Mouse (Mus musculus) lung, postnatal 14 days (tissue): ENCODE results near the gene Slc26a6.

Experiments used
- DNase-seq: peaks from one replicate; pipeline ENCODE4 v3.0.0; 2021

Gene Slc26a6

DNA sequence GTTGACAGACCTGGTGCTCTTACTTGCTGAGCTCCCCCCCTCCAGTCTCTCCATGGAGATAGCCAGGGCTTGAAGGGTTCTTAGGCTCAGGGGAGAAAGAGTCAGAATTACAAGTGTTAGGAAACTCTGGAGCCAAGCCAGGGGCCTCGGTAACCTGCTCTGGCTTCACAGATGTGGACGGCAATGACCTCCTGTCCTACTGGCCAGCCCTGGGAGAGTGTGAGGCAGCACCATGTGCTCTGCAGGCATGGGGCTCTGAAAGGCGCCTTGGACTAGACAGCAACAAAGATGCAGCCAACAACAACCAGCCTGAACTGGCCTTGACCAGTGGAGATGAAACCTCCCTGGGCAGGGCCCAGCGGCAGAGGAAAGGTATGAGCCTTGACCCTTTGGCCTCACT, 5.7 kb upstream of the Slc26a6 start:
- peak; percentile 44 for DNase-seq

- DNase-seq = no peak
Observed at GRCm38 (mm10) chr9:108848419-108848818, 4.7 kb upstream of the Slc26a6 start.

DNA sequence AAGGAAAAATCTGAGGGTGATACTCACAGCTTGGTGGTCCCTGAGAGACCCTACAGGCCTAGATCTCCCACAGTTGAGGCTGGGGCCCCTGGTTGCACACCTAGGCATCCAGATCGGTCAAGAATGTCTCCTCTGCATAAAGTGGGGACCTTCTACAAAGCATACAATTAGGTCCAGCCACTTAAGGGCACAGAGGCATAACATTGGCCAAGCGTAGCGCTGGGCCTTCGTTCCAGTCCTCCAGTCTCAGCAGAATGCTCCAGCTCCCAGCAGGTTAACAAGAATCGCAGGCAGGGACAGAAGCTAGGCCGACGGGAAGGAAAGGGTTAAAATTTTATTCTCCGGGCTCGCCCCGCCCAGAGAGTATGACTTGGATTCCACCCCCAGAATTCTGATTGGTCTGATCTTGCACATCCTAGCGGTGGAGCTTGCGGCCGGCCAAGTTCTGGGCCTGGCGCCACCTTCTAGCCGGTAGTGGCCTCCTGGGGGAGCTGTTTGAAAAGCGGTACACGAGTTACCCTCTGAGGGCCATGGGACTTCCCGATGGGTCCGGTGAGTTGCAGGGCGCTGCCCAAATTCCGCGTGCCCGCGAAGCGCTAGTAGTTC, 655 bp downstream of the Slc26a6 start:
- DNase-seq = peak; percentile 91

DNA sequence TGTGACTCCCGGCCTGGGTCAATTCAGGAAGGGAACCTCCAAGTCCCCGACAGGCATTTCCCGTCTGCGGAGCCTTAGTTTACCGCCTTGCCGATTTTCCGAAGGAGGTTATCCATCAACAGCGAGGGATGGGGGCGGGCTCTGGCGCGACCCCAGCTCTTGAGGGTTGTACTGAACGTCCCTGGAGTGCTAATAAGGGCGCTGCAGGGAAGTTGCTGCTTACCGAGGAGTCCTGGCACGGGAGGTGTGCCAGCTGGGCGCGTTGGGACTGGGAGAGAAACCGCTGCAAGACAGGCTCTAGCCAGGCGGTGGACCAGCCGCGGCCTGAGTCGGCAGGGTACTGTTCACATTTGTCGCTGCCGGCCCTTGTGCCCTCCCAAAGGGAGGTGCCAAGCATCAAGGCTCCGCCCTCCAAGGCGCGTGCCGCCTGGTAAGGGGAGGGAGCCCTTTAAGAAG, 1.2 kb downstream of the Slc26a6 start:
- peak; percentile 88 for DNase-seq

DNA sequence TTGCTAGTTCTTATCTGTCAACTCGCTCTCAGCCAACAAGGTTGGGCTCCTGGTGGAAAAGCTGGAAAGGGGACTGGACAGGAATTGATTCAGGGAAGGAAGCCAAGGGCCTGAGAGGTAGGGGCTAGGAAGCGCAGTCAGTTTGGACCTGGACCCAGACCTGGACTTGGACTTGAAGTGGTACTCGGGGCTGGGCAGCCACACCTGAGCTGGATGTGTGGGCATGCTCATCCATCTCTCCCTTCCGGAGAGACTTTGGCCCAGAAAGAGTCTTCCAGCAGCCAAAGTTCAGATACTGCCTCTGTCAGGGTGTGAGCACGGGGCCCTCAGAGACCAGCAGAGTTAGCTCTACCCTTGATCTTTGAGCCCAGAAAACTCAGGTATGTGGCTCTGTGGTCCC, 2.3 kb downstream of the Slc26a6 start:
- DNase-seq = no peak

DNA sequence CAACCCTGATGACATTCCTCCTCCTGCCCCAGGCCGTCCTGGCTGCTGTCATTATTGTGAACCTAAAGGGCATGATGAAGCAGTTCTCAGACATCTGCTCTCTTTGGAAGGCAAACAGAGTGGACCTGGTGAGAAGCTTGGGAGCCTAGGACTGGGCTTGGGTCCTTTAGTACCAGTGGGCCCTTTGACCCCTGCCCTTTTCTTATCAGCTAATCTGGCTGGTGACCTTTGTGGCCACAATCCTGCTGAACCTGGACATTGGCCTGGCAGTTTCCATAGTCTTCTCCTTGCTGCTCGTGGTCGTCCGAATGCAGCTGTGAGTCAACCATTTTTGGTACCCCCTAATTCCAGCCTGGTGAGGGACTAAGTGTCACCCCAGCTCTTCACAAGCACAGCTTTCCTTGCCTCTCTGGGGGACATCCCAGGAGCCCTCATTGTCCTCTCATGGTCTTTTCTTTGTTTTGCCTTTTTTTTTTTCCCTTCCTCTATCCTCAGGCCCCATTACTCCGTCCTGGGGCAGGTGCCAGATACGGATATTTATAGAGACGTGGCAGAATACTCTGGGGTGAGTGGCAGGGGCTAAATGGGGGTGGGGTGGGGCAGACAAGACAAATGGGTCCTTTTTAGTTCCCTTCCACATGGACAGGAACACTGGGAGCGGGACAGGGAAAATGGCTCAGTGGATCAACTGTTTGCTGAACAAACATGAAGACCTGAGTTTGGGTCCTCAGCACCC, 5.9 kb downstream of the Slc26a6 start:
- no peak for DNase-seq

GRCm38 (mm10) chr9:108912308-108912707, 59.2 kb downstream of the Slc26a6 start:
- DNase-seq = no peak

- no peak for DNase-seq
Observed at GRCm38 (mm10) chr9:108913161-108913560, 60.1 kb downstream of the Slc26a6 start.

DNA sequence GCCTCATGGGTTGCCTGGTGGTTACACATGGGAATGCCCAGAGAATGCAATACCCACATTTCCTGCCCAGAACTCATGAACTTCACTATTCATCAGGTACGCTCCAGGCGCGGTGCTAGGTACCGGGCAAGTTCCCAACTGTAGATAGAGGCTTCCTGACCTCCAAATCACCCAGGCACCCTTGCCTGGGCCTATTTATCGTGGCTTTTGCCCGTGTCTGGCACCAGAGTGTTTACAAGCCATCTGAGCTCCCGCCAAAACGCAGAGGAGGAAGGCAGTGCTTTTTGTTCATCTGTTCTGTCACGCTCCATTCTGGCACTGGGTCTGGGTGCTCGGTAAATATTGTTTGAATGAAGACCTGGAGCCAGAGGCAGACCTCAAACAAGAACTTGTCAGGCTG, 60.5 kb downstream of the Slc26a6 start:
- DNase-seq = no peak

DNA sequence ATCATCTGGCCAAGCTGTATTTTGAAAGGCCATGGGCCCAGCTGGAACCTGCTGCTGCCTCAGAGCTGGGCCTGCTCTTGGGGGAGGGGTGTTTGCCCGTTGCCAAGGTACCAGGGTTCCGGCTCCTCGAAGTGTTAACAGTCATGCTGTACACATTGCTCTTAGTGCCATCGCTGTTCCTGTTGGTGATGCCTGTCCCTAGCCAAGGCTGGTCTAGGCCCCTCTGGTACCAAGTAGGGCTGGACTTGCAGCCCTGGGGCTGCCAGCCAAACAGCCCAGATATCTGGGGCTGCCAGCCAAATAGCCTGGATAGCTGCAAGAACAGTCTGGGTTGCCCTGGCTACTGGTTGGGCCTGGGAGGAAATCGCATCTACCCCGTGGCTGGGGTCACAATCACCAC, 61.4 kb downstream of the Slc26a6 start, which contains the start of gene Tmem89:
Tmem89 (plus strand) TSS at position 129 of the 400 bp plus-strand sequence.
- no peak for DNase-seq

GRCm38 (mm10) chr9:108925897-108926296, 72.8 kb downstream of the Slc26a6 start:
- DNase-seq = no peak

DNA sequence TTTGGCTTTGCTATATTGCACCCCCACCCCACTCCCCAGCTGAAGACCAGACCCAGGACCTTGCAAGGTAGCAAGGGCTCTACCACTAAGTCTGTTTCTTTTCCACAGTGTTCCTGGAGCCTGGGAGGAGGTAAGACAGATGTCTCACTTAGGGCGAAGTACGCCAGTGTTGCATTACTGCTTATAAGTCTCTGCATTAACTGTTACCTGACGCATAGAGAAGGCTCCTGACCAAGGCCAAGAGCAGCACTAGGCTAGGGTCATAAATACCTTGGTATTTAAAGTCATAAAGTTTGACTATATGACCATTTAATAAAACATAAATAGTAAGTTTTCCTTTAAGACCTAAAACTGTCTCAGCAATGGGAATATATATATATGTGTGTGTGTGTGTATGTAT, 75.3 kb downstream of the Slc26a6 start:
- no peak for DNase-seq

DNA sequence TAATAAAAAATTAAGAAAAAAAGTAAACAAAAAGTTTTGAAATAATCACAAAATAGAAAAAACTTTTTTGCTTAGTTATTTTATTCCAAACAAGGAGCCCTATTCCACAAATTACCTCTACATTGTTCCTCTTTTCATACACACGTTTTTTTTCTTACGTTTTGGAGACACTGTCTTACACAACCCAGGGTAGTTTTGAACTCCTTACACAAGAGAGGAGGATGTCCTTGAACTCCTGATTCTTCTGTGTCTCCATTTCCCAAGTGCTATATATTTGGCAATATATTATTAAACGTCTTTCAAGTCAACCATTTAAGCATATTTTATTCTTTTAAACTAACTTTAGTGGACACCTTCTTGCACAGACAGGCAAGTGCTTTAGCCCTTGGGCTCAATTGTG, 82.9 kb downstream of the Slc26a6 start:
- no peak for DNase-seq

- peak; percentile 97 for DNase-seq
Observed at GRCm38 (mm10) chr9:108936418-108937364, 83.6 kb downstream of the Slc26a6 start, which contains the start of gene Uqcrc1. Uqcrc1 (plus strand) TSS chr9:108936633.

GRCm38 (mm10) chr9:108945111-108945510, 92.0 kb downstream of the Slc26a6 start:
- no peak for DNase-seq

- DNase-seq = no peak
Observed at GRCm38 (mm10) chr9:108945608-108946007, 92.5 kb downstream of the Slc26a6 start.

GRCm38 (mm10) chr9:108949231-108949966, 96.3 kb downstream of the Slc26a6 start:
- DNase-seq = peak; percentile 25

GRCm38 (mm10) chr9:108949967-108950728, 97.1 kb downstream of the Slc26a6 start:
- DNase-seq = no peak

GRCm38 (mm10) chr9:108953081-108953636, 100.1 kb downstream of the Slc26a6 start, which contains the start of gene Col7a1:
Col7a1 (plus strand) TSS chr9:108953586.
- DNase-seq = no peak

GRCm38 (mm10) chr9:108955241-108955640, 102.2 kb downstream of the Slc26a6 start:
- no peak for DNase-seq

- DNase-seq = no peak
Observed at GRCm38 (mm10) chr9:108955846-108956245, 102.8 kb downstream of the Slc26a6 start.
